Comparison of ENCODE assay signal across 15 mouse cellular contexts in genomic region chr8:114568531-114569166, GRCm38 (mm10).
A peak's percentile ranks its signal among the peaks of the same experiment; 100 is the strongest.
DNase-seq lines count a peak whose midpoint lies in the region; ATAC-seq lines count a peak whose summit lies in the region.
"Had no signal": no experiment of that assay in that cellular context is flagged by ENCODE, and none has a peak within 500 bp of the region (broad histone marks: within the 10 kb centered on the region; RNA-seq: fewer than 3 reads in every experiment).

No protein-coding gene starts in this region.

- peak; percentile 6 to 19 for DNase-seq in urinary bladder, postnatal 36 days (ENCODE audit: low spot score in 2 of 2)
- DNase-seq in urinary bladder, postnatal 10 days (ENCODE audit: low spot score) = no peak
- DNase-seq in limb, embryonic 10.5 days (ENCODE audit: low spot score) = peak; percentile 59
- no peak for DNase-seq in left cerebral cortex, adult 11 months (ENCODE audit: low spot score)
- DNase-seq in left cerebral cortex, postnatal 10 days (ENCODE audit: extremely low spot score in 1 of 2, low spot score in 2 of 2) = no peak
- no peak for DNase-seq in neural tube, embryonic 10.5 days (ENCODE audit: extremely low spot score, low spot score)
- DNase-seq in right cerebral cortex, adult 18-20 months = no peak
- DNase-seq: adrenal gland, postnatal 25 days; cerebellum, adult 11 months; gastrocnemius, postnatal 36 days; right cerebral cortex, postnatal 4 days had no signal

- 55% methylated on average over 16 of the region's 16 CpGs for WGBS in limb, embryonic 10.5 days
- 50% methylated on average over 16 of the region's 16 CpGs for WGBS in liver, embryonic 16.5 days (ENCODE audit: insufficient replicate concordance)

- H3K4me3 ChIP-seq in limb, embryonic 10.5 days = no peak overlapping the region
- no peak overlapping the region for H3K4me3 ChIP-seq in liver, embryonic 16.5 days (ENCODE audit: low read depth, low read length)
- H3K4me3 ChIP-seq: forebrain, embryonic 12.5 days had no signal

- peaks cover 23% of the 10 kb centered on the region for H3K4me1 ChIP-seq in limb, embryonic 10.5 days
- H3K4me1 ChIP-seq in liver, embryonic 16.5 days (ENCODE audit: control insufficient read depth, low read depth, low read length) = no peaks in the 10 kb centered on the region; the same call in 1 of the 2 replicates

- no peaks in the 10 kb centered on the region for H3K36me3 ChIP-seq in limb, embryonic 10.5 days
- no peaks in the 10 kb centered on the region for H3K36me3 ChIP-seq in liver, embryonic 16.5 days (ENCODE audit: control insufficient read depth, insufficient read depth)
- H3K36me3 ChIP-seq: forebrain, embryonic 12.5 days had no signal

- H3K9me3 ChIP-seq in limb, embryonic 10.5 days (replicated peaks) = no peaks in the 10 kb centered on the region
- no peaks in the 10 kb centered on the region for H3K9me3 ChIP-seq in liver, embryonic 16.5 days (replicated peaks; ENCODE audit: control insufficient read depth, low read length)
- H3K9me3 ChIP-seq: forebrain, embryonic 12.5 days had no signal

- ATAC-seq in liver, embryonic 16.5 days (ENCODE audit: low read depth) = peak; percentile 83
- ATAC-seq: hindbrain, embryonic 16.5 days; Patski had no signal

- intact Hi-C loops in left cerebral cortex, postnatal 10 days (cut with DNase I) = no loop called here

- peaks cover 45% of the 10 kb centered on the region for H3K27me3 ChIP-seq in limb, embryonic 10.5 days (ENCODE audit: low read depth, poor library complexity, severe bottlenecking)
- H3K27me3 ChIP-seq in liver, embryonic 16.5 days (ENCODE audit: control insufficient read depth, insufficient read depth, low read depth, low read length) = no peaks in the 10 kb centered on the region
- H3K27me3 ChIP-seq: forebrain, embryonic 12.5 days; Patski had no signal

- H3K27ac ChIP-seq in limb, embryonic 10.5 days = no peak overlapping the region
- H3K27ac ChIP-seq in liver, embryonic 16.5 days (ENCODE audit: low read length) = peak overlapping the region; percentile 66; the same call in 1 of the 2 replicates
- H3K27ac ChIP-seq: forebrain, embryonic 12.5 days had no signal

- no peak overlapping the region for H3K4me2 ChIP-seq in liver, embryonic 16.5 days (ENCODE audit: low read depth, low read length)
- H3K4me2 ChIP-seq: forebrain, embryonic 12.5 days had no signal

- no peak overlapping the region for H3K9ac ChIP-seq in liver, embryonic 16.5 days (ENCODE audit: low read depth, low read length)
- H3K9ac ChIP-seq: forebrain, embryonic 12.5 days had no signal

Comparison
In these comparisons a context has a peak if more than half of its experiments do, and no peak if none do; other contexts are left out.
1. DNase-seq: peak in urinary bladder, postnatal 36 days (2 of 2) and limb, embryonic 10.5 days (single experiment); none in urinary bladder, postnatal 10 days (single experiment), left cerebral cortex, adult 11 months (single experiment), left cerebral cortex, postnatal 10 days (0 of 2), neural tube, embryonic 10.5 days (single experiment) and right cerebral cortex, adult 18-20 months (single experiment).